Mouse (Mus musculus) adrenal gland, adult 8-10 months (tissue): ENCODE data around the gene Rdh1. TPM values are rescaled to one million over a fixed set of nuclear protein-coding genes. Genes with fewer than 3 reads are reported as not detected.

Experiments
- total RNA-seq, 4 experiments: library from RNA; stranded (reverse); gene quantifications; 2 replicates each; pipeline ENCODE4 v1.2.4; 2022

Rdh1 gene
- total RNA-seq, 4 experiments from 2014 or later, result 4.0 to 5.4 (median 4.4) TPM

Other genes starting within 250 kb of the Rdh1 start
- gene Ndufa4l2, start 244.8 kb upstream of the Rdh1 start, total RNA-seq, result 10 to 100 TPM; 42.4 to 64.4 (median 50.7) TPM
- 10 to 100 TPM; 45.3 to 56.0 (median 49.8) TPM for gene Shmt2, start 237.3 kb upstream of the Rdh1 start, total RNA-seq
- gene Nxph4, start 225.2 kb upstream of the Rdh1 start, total RNA-seq, result 10 to 100 TPM in 3 of 4 experiments, 1 to 10 TPM in 1; 8.3 to 16.8 (median 13.2) TPM
- 100 to 1,000 TPM; 212 to 271 (median 242) TPM for gene Lrp1, start 138.6 kb upstream of the Rdh1 start, total RNA-seq
- gene Stat6, start 116.7 kb upstream of the Rdh1 start, total RNA-seq, result 100 to 1,000 TPM in 3 of 4 experiments, 10 to 100 TPM in 1; 96.7 to 113 (median 107) TPM
- 10 to 100 TPM in 2 of 4 experiments, 1 to 10 TPM in 2; 6.3 to 10.6 (median 9.6) TPM for gene Nemp1, start 92.8 kb upstream of the Rdh1 start, total RNA-seq
- 10 to 100 TPM; 20.0 to 33.6 (median 26.8) TPM for gene Nab2, start 91.2 kb upstream of the Rdh1 start, total RNA-seq
- gene Myo1a, start 54.6 kb upstream of the Rdh1 start, total RNA-seq, result 10 to 100 TPM in 2 of 4 experiments, under 1 TPM in 2; 0.75 to 72.1 (median 30.0) TPM
- not detected for gene Tac2, start 35.2 kb upstream of the Rdh1 start, total RNA-seq
- 10 to 100 TPM; 11.9 to 20.9 (median 15.8) TPM for gene Zbtb39, start 20.2 kb upstream of the Rdh1 start, total RNA-seq
- 10 to 100 TPM in 3 of 4 experiments, 1 to 10 TPM in 1; 9.8 to 13.2 (median 10.4) TPM for gene Gpr182, start 8.0 kb upstream of the Rdh1 start, total RNA-seq
- gene Rdh16f1, start 66 bp downstream of the Rdh1 start, total RNA-seq, result 1 to 10 TPM; 4.8 to 9.8 (median 6.6) TPM
- under 1 TPM in 1 of 4 experiments, not detected in 3; 0.38 TPM for gene Rdh9, start 16.7 kb downstream of the Rdh1 start, total RNA-seq
- 1 to 10 TPM in 1 of 4 experiments, under 1 TPM in 3; 0.55 to 2.9 (median 0.78) TPM for gene Rdh16, start 41.4 kb downstream of the Rdh1 start, total RNA-seq
- gene Rdh19, start 90.2 kb downstream of the Rdh1 start, total RNA-seq, result under 1 TPM in 3 of 4 experiments, not detected in 1; 0.20 to 0.38 (median 0.24) TPM
- not detected for gene Rdh16f2, start 106.8 kb downstream of the Rdh1 start, total RNA-seq
- gene Rdh7, start 129.1 kb downstream of the Rdh1 start, total RNA-seq, result under 1 TPM in 2 of 4 experiments, not detected in 2; 0.19 to 0.20 TPM
- gene Sdr9c7, start 138.8 kb downstream of the Rdh1 start, total RNA-seq, result 1 to 10 TPM in 1 of 4 experiments, under 1 TPM in 3; 0.64 to 1.6 (median 0.72) TPM
- gene Hsd17b6, start 247.9 kb downstream of the Rdh1 start, total RNA-seq, result under 1 TPM in 1 of 4 experiments, not detected in 3; 0.51 TPM